Mouse (Mus musculus) intestine, embryonic 16.5 days (tissue): ENCODE data around the gene Ift27. TPM values are rescaled to one million over a fixed set of nuclear protein-coding genes. Genes with fewer than 3 reads are reported as not detected.
A peak's percentile ranks its signal among the peaks of the same experiment; 100 is the strongest.

Experiments used
- ATAC-seq: fragments of 200-750 bp; cut with Nextera tagmentation; 2 replicates; pipeline ENCODE4 v1.8.0; 2017; ENCODE audit warnings: moderate TSS enrichment, moderate library complexity
- H3K27ac ChIP-seq: fragments of 300-500 bp; sonication (generic); 2 replicates; pipeline ENCODE4 v1.5.1; 2014; ENCODE audit warnings: mild to moderate bottlenecking, low read length
- H3K27me3 ChIP-seq: fragments of 300-500 bp; sonication (generic); replicated peaks from 2 replicates; pipeline ENCODE4 v1.6.1; 2014; ENCODE audit warnings: low read length, control low read depth, mixed read lengths; ENCODE audit not compliant: control insufficient read depth, insufficient read depth
- H3K36me3 ChIP-seq: fragments of 300-500 bp; sonication (generic); 2 replicates; pipeline ENCODE4 v1.6.1; 2014; ENCODE audit warnings: low read length, control low read depth; ENCODE audit not compliant: control insufficient read depth, insufficient read depth
- H3K4me1 ChIP-seq: fragments of 300-500 bp; sonication (generic); 2 replicates; pipeline ENCODE4 v1.6.1; 2014; ENCODE audit warnings: low read length, control low read depth, mixed read lengths; ENCODE audit not compliant: control insufficient read depth, insufficient read depth
- H3K4me2 ChIP-seq: fragments of 300-500 bp; sonication (generic); 2 replicates; pipeline ENCODE4 v1.6.1; 2014; ENCODE audit warnings: low read depth, low read length, control low read depth
- H3K4me3 ChIP-seq: fragments of 300-500 bp; sonication (generic); 2 replicates; pipeline ENCODE4 v1.5.1; 2014; ENCODE audit warnings: mild to moderate bottlenecking, low read length
- H3K9ac ChIP-seq: fragments of 300-500 bp; sonication (generic); 2 replicates; pipeline ENCODE4 v1.6.1; 2014; ENCODE audit warnings: low read depth, low read length
- H3K9me3 ChIP-seq: fragments of 300-500 bp; sonication (generic); 2 replicates; pipeline ENCODE4 v1.6.1; 2016; ENCODE audit warnings: low read length, control low read depth; ENCODE audit not compliant: control insufficient read depth
- WGBS: fragments of 180-500 bp; shearing (Covaris S2); extraction: QIAGEN DNeasy Blood & Tissue Kit; methylation state at CpG from one replicate; pipeline ENCODE4 v1.1.7; 2014; 5-methylcytosine and 5-hydroxymethylcytosine counted together
- polyA plus RNA-seq: library from polyadenylated mRNA; unstranded; fragments of >200 nt; fragmentation: Nextera tagmentation; extraction: Ambion mirVana; gene quantifications from 2 replicates; pipeline ENCODE4 v1.2.1, GENCODE M21; 2015

Ift27 gene
- polyA plus RNA-seq, 1 experiment from 2014 or later, result 57.4 TPM

- Histone ChIP-seq H3K9me3 (no peaks in the 10 kb centered on the region), H3K9ac (no peak overlapping the region), H3K27ac (no peak overlapping the region), H3K27me3 (peaks cover 4% of the 10 kb centered on the region; the same call in 1 of the 2 replicates), H3K4me1 (peaks cover 14% of the 10 kb centered on the region; the same call in 1 of the 2 replicates), H3K36me3 (no peaks in the 10 kb centered on the region), H3K4me2 (no peak overlapping the region), H3K4me3 (no peak overlapping the region)
- 56% methylated on average over 10 of the region's 10 CpGs for WGBS
- no peak for ATAC-seq
These were observed 3.4 kb upstream of the Ift27 start for GRCm38 (mm10) chr15:78177257-78177656.

DNA sequence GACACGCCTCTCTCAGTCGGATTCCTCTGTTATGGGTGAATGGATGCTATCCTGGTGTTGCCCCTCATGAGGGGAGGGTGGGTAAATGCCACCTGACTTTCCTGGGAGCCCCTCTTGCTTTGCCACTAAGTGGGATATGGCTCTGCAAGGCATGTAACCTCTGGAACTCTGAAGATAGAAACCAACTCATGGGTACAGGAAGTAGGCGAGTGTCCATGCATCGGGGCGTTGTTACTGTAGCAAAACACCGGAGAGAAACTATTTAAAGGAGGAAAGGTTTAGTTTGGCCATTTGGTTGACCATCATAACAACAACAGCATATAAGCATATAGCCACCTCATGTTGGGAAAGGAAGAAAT, 959 bp upstream of the Ift27 start:
- no peak for ATAC-seq
- WGBS, result 75% methylated on average over 6 of the region's 6 CpGs
- peaks cover 14% of the 10 kb centered on the region; the same call in 1 of the 2 replicates for H3K4me1 ChIP-seq
- H3K9ac ChIP-seq, result peak overlapping the region; percentile 58
- no peaks in the 10 kb centered on the region for H3K27me3 ChIP-seq
- 0 out of 2 replicates have a peak overlapping the region, but pooled peaks have one; percentile 54 for H3K27ac ChIP-seq
- no peaks in the 10 kb centered on the region for H3K9me3 ChIP-seq
- peak overlapping the region; percentile 72 for H3K4me2 ChIP-seq
- no peaks in the 10 kb centered on the region for H3K36me3 ChIP-seq
- peak overlapping the region; percentile 49 for H3K4me3 ChIP-seq

DNA sequence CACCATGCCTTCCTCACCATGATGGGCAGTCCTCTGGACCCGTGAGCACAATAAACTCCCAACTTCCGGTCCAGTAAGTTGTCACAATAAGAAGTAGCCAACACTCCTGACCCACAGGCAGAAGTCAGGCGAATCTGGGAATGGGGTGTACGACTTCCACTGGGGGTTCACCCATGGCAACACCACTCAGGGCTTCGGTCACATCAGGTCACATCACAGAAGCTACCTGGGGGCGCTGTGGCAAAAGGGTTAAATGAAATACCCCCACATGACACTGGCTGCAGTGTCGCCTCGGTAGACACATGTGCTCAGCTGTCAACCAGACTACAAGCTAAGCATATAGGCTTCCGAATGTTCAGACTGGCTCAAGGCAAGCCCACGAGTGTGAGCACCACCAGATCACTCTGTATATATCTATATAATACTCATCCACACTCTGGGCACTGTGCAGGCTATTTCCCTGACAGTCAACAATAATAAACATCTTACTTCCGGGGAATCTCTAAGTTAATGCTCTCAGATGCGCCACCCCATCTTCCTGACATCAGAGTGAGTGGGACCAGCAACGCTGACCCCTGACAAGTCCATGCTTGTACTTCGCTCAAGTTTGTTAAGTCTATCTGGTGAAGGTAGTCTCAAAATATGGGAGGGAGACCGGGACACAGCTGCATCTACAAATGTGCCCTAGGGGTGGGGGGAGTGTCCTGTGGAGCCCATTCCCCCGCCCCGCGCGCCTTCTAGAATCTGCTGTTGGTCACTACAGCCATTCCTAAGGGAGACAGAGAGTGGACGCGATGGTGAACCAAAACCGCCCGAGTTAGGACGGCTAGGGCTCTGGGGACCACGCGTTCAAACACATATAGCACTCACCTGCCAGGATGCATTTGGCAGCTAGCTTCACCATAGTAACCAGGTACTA, 749 bp downstream of the Ift27 start:
- no peak; the same call in 1 of the 2 replicates for ATAC-seq
- Histone ChIP-seq H3K4me2 (peak overlapping the region; percentile 91), H3K27me3 (no peaks in the 10 kb centered on the region), H3K4me3 (peak overlapping the region; percentile 71), H3K27ac (peak overlapping the region; percentile 30; the same call in 1 of the 2 replicates), H3K9me3 (no peaks in the 10 kb centered on the region), H3K36me3 (no peaks in the 10 kb centered on the region), H3K9ac (peak overlapping the region; percentile 78), H3K4me1 (peaks cover 14% of the 10 kb centered on the region; the same call in 1 of the 2 replicates)
- WGBS, result 23% methylated on average over 26 of the region's 26 CpGs

DNA sequence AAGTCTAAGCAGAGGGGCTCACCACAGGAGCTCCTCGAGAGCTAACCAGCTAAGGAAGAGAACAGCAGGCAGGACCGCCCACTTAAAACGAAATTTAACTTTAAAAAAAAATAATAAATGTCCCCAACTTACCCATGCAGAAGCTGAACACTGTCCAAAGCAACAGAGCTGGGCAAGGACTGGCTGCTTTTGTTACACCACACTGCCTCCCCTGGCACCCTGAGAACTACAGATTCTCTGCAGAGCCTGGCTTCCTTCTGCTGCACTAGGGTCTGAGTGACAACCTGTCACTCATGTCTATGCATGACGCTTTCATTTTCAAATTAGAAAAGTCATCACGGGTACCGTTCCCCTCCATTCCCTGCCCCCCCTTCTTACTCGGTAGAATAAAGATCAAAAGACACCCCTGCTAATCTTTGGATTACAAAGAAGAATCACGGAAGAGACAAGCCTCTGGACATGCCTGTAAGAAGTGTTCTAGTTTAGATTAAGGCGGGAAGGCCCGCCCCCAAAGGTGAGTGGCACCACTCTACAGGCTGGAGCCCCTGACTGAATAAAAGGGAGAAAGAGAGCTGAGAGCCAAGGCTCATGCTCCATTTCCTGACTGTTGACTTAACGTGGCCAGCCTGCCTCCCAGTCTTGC, 1.5 kb downstream of the Ift27 start:
- Histone ChIP-seq H3K9ac (no peak overlapping the region), H3K9me3 (no peaks in the 10 kb centered on the region), H3K4me1 (peaks cover 14% of the 10 kb centered on the region; the same call in 1 of the 2 replicates), H3K4me2 (no peak overlapping the region), H3K36me3 (no peaks in the 10 kb centered on the region), H3K27me3 (no peaks in the 10 kb centered on the region), H3K27ac (no peak overlapping the region), H3K4me3 (no peak overlapping the region)
- WGBS, result 78% methylated on average over 11 of the region's 11 CpGs
- no peak for ATAC-seq

GRCm38 (mm10) chr15:78171651-78172050, 2.3 kb downstream of the Ift27 start:
- no peak overlapping the region for H3K4me3 ChIP-seq
- H3K4me1 ChIP-seq, result peaks cover 14% of the 10 kb centered on the region; the same call in 1 of the 2 replicates
- no peak overlapping the region for H3K4me2 ChIP-seq
- H3K9me3 ChIP-seq, result no peaks in the 10 kb centered on the region
- 94% methylated on average over 10 of the region's 10 CpGs for WGBS
- no peak for ATAC-seq
- no peak overlapping the region for H3K27ac ChIP-seq
- no peaks in the 10 kb centered on the region for H3K36me3 ChIP-seq
- H3K27me3 ChIP-seq, result no peaks in the 10 kb centered on the region
- no peak overlapping the region for H3K9ac ChIP-seq

- peaks cover 14% of the 10 kb centered on the region; the same call in 1 of the 2 replicates for H3K4me1 ChIP-seq
- no peak overlapping the region for H3K27ac ChIP-seq
- no peaks in the 10 kb centered on the region for H3K36me3 ChIP-seq
- no peak overlapping the region for H3K9ac ChIP-seq
- no peak overlapping the region for H3K4me2 ChIP-seq
- WGBS, result 91% methylated on average over 15 of the region's 15 CpGs
- H3K9me3 ChIP-seq, result no peaks in the 10 kb centered on the region
- H3K27me3 ChIP-seq, result no peaks in the 10 kb centered on the region
- no peak overlapping the region for H3K4me3 ChIP-seq
- ATAC-seq, result no peak
These were observed 3.2 kb downstream of the Ift27 start for GRCm38 (mm10) chr15:78170708-78171107.

- 82% methylated on average over 11 of the region's 11 CpGs for WGBS
- no peak for ATAC-seq
- no peaks in the 10 kb centered on the region for H3K27me3 ChIP-seq
- H3K27ac ChIP-seq, result no peak overlapping the region
- no peak overlapping the region for H3K4me2 ChIP-seq
- no peak overlapping the region for H3K9ac ChIP-seq
- no peak overlapping the region for H3K4me3 ChIP-seq
- no peaks in the 10 kb centered on the region for H3K36me3 ChIP-seq
- H3K4me1 ChIP-seq, result peaks cover 9% of the 10 kb centered on the region; the same call in 1 of the 2 replicates
- H3K9me3 ChIP-seq, result no peaks in the 10 kb centered on the region
These were observed 4.3 kb downstream of the Ift27 start for GRCm38 (mm10) chr15:78169566-78169965.

DNA sequence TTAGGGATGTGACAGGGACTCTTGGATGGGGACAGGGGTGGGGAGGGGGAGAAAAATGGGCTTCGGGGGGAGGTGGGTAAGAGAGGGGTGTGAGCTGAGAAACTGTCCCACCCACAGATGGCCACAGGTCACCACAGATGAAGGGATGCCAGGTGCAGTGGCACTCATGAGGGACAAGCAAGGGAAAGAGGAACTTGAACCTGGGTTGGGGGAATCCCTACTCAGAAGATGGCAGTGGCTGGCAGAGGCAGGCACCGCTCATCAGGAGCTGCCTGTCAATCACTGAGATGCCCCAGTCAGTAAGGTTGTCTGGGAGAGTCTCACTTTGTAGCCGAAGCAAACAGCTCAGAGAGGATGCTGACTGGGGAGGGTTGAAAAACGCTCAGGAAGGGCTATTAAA, 8.6 kb downstream of the Ift27 start:
- H3K36me3 ChIP-seq, result no peaks in the 10 kb centered on the region
- no peak overlapping the region for H3K27ac ChIP-seq
- no peaks in the 10 kb centered on the region for H3K27me3 ChIP-seq
- WGBS, result 82% methylated on average over 4 of the region's 4 CpGs
- H3K9me3 ChIP-seq, result no peaks in the 10 kb centered on the region
- H3K4me2 ChIP-seq, result no peak overlapping the region
- ATAC-seq, result no peak
- H3K4me3 ChIP-seq, result no peak overlapping the region
- H3K9ac ChIP-seq, result no peak overlapping the region
- no peaks in the 10 kb centered on the region for H3K4me1 ChIP-seq

DNA sequence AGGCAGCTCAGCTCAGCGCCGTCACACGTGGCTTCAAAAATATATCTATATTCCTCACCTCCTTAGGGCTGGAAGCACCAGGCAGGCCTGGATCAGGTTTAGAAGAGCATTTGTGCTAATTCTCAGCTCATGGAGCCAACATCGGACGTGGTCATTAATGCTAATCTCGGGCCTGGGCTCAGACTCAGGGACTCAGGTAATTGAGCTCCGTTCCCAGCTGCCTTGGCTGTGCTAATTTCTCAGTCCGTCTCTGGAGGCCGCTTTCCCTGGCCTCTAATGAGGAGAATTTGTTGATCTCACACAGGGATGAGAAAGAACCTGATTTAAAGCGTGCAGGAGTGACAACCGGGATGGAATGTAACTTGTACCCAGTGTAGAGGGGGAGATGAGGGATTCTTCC, 9.4 kb downstream of the Ift27 start:
- Histone ChIP-seq H3K27me3 (no peaks in the 10 kb centered on the region), H3K9ac (no peak overlapping the region), H3K4me2 (no peak overlapping the region), H3K36me3 (no peaks in the 10 kb centered on the region), H3K27ac (no peak overlapping the region), H3K4me3 (no peak overlapping the region), H3K4me1 (no peaks in the 10 kb centered on the region), H3K9me3 (no peaks in the 10 kb centered on the region)
- 90% methylated on average over 11 of the region's 11 CpGs for WGBS
- ATAC-seq, result no peak
